Mouse (Mus musculus) G1E (cell line): ENCODE results near the gene Leo1. TPM values are rescaled to one million over a fixed set of nuclear protein-coding genes. Genes with fewer than 3 reads are reported as not detected.

Experiments used
- ATAC-seq: 2 replicates; pipeline ENCODE4 v1.8.0; 2016; ENCODE audit warnings: mild to moderate bottlenecking; ENCODE audit not compliant: insufficient number of reproducible peaks, poor library complexity, low FRiP score, severe bottlenecking; ENCODE audit errors: extremely low read depth
- DNase-seq: peaks from one replicate; pipeline ENCODE4 v3.0.0; 2012; ENCODE audit warnings: low spot score
- H3K27me3 ChIP-seq: 2 replicates; pipeline ENCODE4 v1.6.1; 2012; ENCODE audit warnings: mild to moderate bottlenecking, low read length, inconsistent platforms; ENCODE audit not compliant: insufficient read depth
- H3K36me3 ChIP-seq: replicated peaks from 2 replicates; pipeline ENCODE3; 2012; ENCODE audit warnings: mild to moderate bottlenecking, inconsistent platforms
- H3K4me1 ChIP-seq: 2 replicates; pipeline ENCODE4 v1.6.1; 2012; ENCODE audit warnings: low read depth, low read length, inconsistent platforms, mixed read lengths; ENCODE audit not compliant: insufficient read depth
- H3K4me3 ChIP-seq: 2 replicates; pipeline ENCODE4 v1.5.1; 2012; ENCODE audit warnings: low read depth, mild to moderate bottlenecking, inconsistent platforms, low read length, moderate library complexity, mixed read lengths
- H3K9me3 ChIP-seq: replicated peaks from 2 replicates; pipeline ENCODE4 v1.6.1; 2012; ENCODE audit warnings: inconsistent platforms
- CTCF ChIP-seq: IDR thresholded peaks from 2 replicates; pipeline ENCODE4 v1.5.1; 2012; ENCODE audit warnings: low read depth, low read length, inconsistent platforms, mixed read lengths
- GATA1 ChIP-seq: IDR thresholded peaks from 2 replicates; pipeline ENCODE4 v1.6.1; 2012; ENCODE audit warnings: borderline replicate concordance, low read length, inconsistent platforms, mixed read lengths
- GATA2 ChIP-seq: IDR thresholded peaks from 2 replicates; pipeline ENCODE4 v1.6.1; 2012; ENCODE audit warnings: low read depth, low read length, inconsistent platforms, borderline replicate concordance
- POLR2AphosphoS5 ChIP-seq: IDR thresholded peaks from 2 replicates; pipeline ENCODE4 v1.6.1; 2012; ENCODE audit warnings: low read depth, low read length, inconsistent platforms; ENCODE audit not compliant: insufficient replicate concordance
- TAL1 ChIP-seq: conservative IDR thresholded peaks from 2 replicates; pipeline ENCODE4 v1.6.1; 2012; ENCODE audit warnings: low read depth, low read length, inconsistent platforms, mixed read lengths
- polyA plus RNA-seq: library from polyadenylated mRNA; stranded (reverse); fragments of >175 nt; gene quantifications from 2 replicates; pipeline ENCODE4 v1.2.3, GENCODE M21; 2012
- total RNA-seq, 2 experiments: library from RNA; stranded (forward) in 1 of 2; stranded (reverse) in 1 of 2; fragments of 200-1000 nt in 1 of 2; fragments of >200 nt in 1 of 2; fragmentation: Nextera tagmentation in 1 of 2; gene quantifications; 2 replicates each; pipeline ENCODE4 v1.2.3; 2014 to 2017

The Leo1 gene
- total RNA-seq (2014; fragmentation: Nextera tagmentation): 21.1 and 29.5 TPM in 2 replicates
- total RNA-seq (2017): 38.0 and 48.3 TPM in 2 replicates
- 12.1 and 14.4 TPM in 2 replicates for polyA plus RNA-seq

DNA sequence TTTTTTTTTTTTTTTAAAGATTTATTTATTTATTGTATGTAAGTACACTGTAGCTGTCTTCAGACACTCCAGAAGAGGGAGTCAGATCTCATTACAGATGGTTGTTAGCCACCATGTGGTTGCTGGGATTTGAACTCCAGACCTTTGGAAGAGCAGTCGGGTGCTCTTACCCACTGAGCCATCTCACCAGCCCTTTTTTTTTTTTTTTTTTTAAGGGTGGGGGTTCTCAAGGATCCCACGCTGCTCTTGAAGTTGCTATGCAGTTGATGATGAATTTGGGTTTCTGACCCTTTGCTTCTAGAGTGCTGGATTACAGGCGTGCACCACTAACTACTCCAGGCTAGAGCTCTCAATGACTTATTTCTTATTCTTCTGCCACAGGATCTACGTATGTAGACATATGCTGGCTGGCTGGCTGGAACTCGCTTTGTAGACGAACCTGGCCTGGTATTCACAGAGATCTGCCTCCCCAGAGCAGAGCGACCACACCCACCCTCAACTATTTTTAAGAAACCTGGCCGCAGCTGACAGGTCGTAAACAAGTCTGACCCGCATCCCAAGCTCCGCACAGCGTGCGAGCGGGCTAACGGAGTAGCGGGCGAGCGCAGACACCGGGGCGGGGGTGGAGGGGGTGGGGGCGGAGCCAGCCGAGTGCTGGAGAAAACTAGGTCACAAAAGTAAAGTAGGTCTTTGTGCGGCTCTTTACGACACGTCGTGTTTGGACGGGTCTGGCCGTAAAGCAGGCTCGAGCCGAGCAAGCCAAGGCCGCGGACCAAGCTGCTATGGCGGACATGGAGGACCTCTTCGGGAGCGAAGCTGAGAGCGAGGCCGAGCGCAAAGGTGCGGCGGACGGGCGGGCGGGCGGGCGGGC is at the start of gene Leo1:
Gene Leo1 (plus strand): TSS at position 729 of the 871 bp plus-strand sequence.
- TF ChIP-seq POLR2AphosphoS5 (no peak), TAL1 (no peak), GATA2 (no peak), CTCF (no peak), GATA1 (no peak)
- ATAC-seq (peak; percentile 58), DNase-seq (peak; percentile 85)
- Histone ChIP-seq H3K9me3 (no peaks in the 10 kb centered on the region), H3K27me3 (no peaks in the 10 kb centered on the region), H3K4me1 (peaks cover 34% of the 10 kb centered on the region), H3K4me3 (peak within 1 kb of the TSS; percentile 91), H3K36me3 (peaks cover 24% of the 10 kb centered on the region)

- Histone ChIP-seq H3K9me3 (no peaks in the 10 kb centered on the region), H3K4me1 (peaks cover 4% of the 10 kb centered on the region; the same call in 1 of the 2 replicates), H3K27me3 (peaks cover 2% of the 10 kb centered on the region; the same call in 1 of the 2 replicates), H3K36me3 (peaks cover 89% of the 10 kb centered on the region), H3K4me3 (no peak overlapping the region)
- DNase-seq: no peak
- no peak for ATAC-seq
- TF ChIP-seq GATA1: no peak
- TF ChIP-seq POLR2AphosphoS5: no peak
- no peak for TF ChIP-seq GATA2
- no peak for TF ChIP-seq CTCF
- TF ChIP-seq TAL1: no peak
These were observed 48.1 kb upstream of the Leo1 start for GRCm38 (mm10) chr9:75393251-75393650.

DNA sequence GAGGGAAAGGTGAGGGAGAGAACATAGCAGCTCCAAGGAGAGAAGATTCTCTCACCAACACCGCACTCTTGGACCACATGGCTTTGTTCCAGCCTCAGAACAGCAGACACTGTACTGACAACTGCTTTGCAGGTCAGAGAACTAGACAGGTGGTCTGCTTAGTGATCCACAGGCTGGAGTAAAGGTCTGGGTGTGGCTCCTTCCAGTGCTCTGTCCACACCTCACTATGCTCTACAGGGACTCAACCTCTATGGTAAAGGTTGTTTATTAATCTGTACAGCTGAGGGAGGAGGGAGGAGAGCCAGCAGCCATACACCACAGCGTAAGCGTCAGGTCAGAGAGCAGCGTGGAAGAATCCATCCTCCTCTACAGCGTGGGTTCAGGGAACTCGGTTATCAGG is 45.4 kb upstream of the Leo1 start:
- Histone ChIP-seq H3K27me3 (no peaks in the 10 kb centered on the region), H3K4me1 (peaks cover 11% of the 10 kb centered on the region), H3K4me3 (no peak overlapping the region), H3K9me3 (no peaks in the 10 kb centered on the region), H3K36me3 (peaks cover 81% of the 10 kb centered on the region)
- ATAC-seq (no peak), DNase-seq (no peak)
- TF ChIP-seq GATA2 (no peak), GATA1 (no peak), CTCF (no peak), TAL1 (no peak), POLR2AphosphoS5 (no peak)

- no peak for TF ChIP-seq CTCF
- no peak for TF ChIP-seq POLR2AphosphoS5
- ATAC-seq (no peak), DNase-seq (no peak)
These were observed 42.3 kb upstream of the Leo1 start for GRCm38 (mm10) chr9:75399069-75399468.

DNA sequence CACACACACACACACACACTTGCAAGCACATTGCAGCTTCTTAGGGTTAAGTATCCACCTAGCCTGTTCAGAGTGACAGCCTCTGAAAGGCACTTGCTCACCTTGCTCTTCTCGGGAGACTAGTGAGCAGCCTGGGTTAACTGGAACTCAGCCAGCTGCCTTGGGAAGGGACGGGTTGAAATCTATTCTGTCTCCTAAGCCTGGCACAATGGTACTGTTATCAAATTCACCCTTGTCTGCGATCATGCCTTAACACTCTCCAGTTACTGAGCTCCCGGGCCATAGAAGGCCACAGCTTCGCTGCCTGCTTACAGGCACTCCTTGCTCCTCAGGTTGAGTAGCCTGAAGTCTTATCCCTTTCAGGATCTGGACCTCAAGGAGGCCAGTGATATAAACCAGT is 40.7 kb upstream of the Leo1 start:
- Histone ChIP-seq H3K36me3 (peaks cover 62% of the 10 kb centered on the region), H3K9me3 (no peaks in the 10 kb centered on the region), H3K4me3 (no peak overlapping the region), H3K27me3 (no peaks in the 10 kb centered on the region), H3K4me1 (peaks cover 46% of the 10 kb centered on the region)
- ATAC-seq: no peak
- no peak for DNase-seq
- TF ChIP-seq GATA2: no peak

More at GRCm38 (mm10) chr9:75399069-75399468, 42.3 kb upstream of the Leo1 start:
- H3K36me3 ChIP-seq: peaks cover 72% of the 10 kb centered on the region
- no peaks in the 10 kb centered on the region for H3K27me3 ChIP-seq
- H3K9me3 ChIP-seq: no peaks in the 10 kb centered on the region
- peaks cover 35% of the 10 kb centered on the region for H3K4me1 ChIP-seq
- H3K4me3 ChIP-seq: no peak overlapping the region

DNA sequence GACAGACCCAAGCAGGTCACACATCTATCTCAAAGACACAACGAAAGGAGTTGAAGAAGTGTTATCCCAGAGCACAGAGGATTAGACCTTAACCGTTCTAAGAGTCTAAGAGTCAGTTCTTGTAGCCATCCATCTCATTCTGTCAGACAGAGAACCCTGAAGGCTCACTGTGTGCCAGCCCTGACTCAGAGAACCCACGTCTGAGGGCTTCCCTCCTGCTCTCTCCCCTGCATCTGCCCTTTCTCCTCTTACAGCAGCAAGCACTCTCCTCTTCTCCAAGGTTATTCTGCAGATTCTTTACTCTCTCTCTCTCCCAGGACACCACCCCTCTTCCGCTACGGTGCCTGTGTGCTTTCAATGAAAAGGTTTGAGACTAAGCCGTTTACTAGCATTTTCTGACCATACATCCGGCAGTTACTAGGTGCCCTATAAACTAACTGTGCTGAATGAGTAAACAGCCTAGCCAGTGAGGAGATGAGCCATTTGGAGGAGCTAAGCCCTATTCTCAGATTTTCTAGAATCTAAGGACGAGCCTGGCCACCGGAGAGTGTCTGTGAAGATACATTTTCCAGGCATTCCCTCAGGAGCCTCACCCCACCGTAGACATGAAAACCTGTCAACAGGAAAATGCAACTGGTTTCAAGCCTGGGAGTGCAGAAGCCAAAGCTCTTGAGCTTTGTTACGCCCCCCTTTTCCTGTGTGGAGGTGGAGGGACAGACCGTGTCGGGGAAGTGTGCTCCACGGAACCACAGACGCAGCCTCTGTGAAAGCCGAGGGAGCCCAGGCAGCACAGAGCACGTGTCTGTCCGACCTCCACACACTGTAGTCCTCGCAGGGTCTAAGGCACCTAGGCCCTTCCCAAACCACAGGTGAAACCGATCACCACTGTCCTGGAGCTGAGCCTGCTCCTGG is 39.5 kb upstream of the Leo1 start:
- DNase-seq: no peak
- H3K9me3 ChIP-seq: no peaks in the 10 kb centered on the region
- H3K36me3 ChIP-seq: peaks cover 58% of the 10 kb centered on the region
- ATAC-seq: 0 out of 2 replicates have a peak, but pooled peaks have one; percentile 50
- peak overlapping the region; percentile 22; the same call in 1 of the 2 replicates for H3K4me3 ChIP-seq
- TF ChIP-seq TAL1 (no peak), POLR2AphosphoS5 (no peak), GATA2 (no peak), CTCF (no peak), GATA1 (no peak)
- H3K4me1 ChIP-seq: peaks cover 53% of the 10 kb centered on the region
- no peaks in the 10 kb centered on the region for H3K27me3 ChIP-seq
